Mouse (Mus musculus) cerebellum, postnatal 36 days (tissue): ENCODE data around the gene D430042O09Rik.
A peak's percentile ranks its signal among the peaks of the same experiment; 100 is the strongest.
"Not testable (repeated sequence)": the region's sequence is repeated elsewhere in the genome, so short reads cannot be mapped to it uniquely, and the experiment has no call there.

Source experiments
- DNase-seq, 2 experiments: peaks; one replicate each; pipeline ENCODE4 v3.0.0; 2021 to 2022; ENCODE audit warnings: mixed read lengths in 2 of 2

D430042O09Rik gene

GRCm38 (mm10) chr7:125707593-125708022 lies at the start of gene D430042O09Rik, which contains the start of gene Gtf3c1:
Gene D430042O09Rik, plus strand, starts transcription at chr7:125707888.
Gene Gtf3c1, minus strand, starts transcription at chr7:125707780.
- DNase-seq = peak; percentile 99 to 100

DNA sequence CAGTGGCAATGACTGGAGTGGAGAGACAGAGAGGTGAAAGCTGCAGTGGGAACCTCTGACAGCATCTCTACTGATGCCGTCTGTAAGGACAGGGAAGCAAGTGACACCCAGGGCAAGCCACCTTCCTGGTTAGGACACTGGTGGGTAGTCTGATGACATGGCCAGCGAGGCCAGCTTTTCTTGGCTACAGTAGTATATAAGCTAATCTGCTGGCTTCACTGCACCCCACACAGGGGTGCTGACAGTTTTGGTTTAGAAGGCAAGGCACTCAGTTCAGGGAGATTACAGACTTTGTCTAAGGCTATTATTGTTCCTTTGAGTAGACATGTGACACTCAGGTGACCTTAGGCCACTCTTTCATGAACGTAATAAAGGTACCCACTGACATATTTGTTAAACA lies 44.0 kb upstream of the D430042O09Rik start:
- DNase-seq = no peak

- no peak for DNase-seq
Observed at GRCm38 (mm10) chr7:125670865-125671264, 36.8 kb upstream of the D430042O09Rik start.

DNA sequence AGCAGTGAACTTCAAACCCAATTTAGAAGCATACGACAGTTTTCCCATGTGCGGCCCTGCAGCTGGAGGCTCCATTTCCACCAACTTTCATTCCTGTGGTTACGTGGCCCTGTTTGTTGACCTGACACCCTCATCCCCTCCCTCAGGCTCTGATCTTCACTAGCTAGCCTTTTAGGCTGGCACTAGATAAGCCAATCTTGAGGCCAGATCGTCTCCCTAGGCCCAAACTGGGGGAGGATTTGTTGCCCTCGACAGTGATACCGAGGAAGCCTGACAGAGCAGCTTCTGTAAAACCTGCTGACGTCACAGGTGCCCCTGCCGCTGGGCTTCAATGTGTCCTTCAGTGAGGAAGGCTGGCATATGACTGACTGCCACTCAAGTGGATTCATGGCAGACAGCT lies 36.3 kb upstream of the D430042O09Rik start:
- no peak for DNase-seq

- peak; percentile 46 to 65 for DNase-seq
Observed at GRCm38 (mm10) chr7:125674916-125675315, 32.8 kb upstream of the D430042O09Rik start.

DNA sequence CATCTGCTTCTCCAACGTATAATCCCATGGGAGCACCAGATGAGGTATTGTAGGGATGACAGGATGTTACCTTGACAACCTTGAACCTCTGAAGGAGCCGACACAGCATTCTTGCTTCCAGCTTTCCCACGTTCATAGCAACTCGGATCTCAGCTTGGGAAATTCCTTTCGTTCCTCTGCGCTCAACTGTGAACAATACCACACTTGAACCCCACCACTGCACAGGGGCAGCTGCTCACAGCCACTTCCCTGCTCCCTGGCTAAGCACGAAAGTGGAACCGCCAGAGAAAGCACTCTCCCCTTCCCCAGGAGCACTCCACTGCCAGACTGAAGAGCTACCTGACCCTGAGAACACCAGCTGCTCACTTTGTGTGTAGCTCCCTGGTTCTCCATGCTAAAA lies 28.9 kb upstream of the D430042O09Rik start:
- DNase-seq = no peak

GRCm38 (mm10) chr7:125679936-125680335 lies 27.8 kb upstream of the D430042O09Rik start:
- no peak for DNase-seq

- no peak for DNase-seq
Observed at GRCm38 (mm10) chr7:125690516-125690915, 17.2 kb upstream of the D430042O09Rik start.

- DNase-seq = no peak
Observed at GRCm38 (mm10) chr7:125694056-125694455, 13.6 kb upstream of the D430042O09Rik start.

- DNase-seq = peak; percentile 52 to 53
Observed at GRCm38 (mm10) chr7:125702791-125703190, 4.9 kb upstream of the D430042O09Rik start.

DNA sequence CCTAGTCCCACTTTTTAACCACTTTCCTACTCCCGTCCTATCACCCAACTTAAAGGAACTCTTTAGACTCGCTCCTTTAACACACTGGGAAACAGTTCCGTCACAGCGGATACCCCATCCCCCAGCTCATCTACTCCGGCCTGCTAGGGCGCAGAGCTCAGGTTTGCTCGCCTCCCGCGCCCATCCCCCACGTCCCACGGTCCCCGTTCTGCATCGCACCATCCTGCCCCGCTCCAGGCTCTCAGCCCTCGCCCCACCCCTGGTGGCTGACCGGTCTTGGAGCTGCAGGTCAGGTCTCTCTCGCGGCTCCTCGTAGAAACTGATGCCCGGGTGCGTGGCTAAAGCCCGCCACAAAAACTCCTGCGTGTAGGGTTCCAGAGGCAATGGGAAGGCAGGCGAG lies 502 bp upstream of the D430042O09Rik start:
- peak in 1 of 2 experiments; percentile 69 for DNase-seq

GRCm38 (mm10) chr7:125708100-125708499 lies 412 bp downstream of the D430042O09Rik start:
- no peak for DNase-seq

- not testable (repeated sequence) for DNase-seq
Observed at GRCm38 (mm10) chr7:125713542-125714055, 5.9 kb downstream of the D430042O09Rik start.

DNA sequence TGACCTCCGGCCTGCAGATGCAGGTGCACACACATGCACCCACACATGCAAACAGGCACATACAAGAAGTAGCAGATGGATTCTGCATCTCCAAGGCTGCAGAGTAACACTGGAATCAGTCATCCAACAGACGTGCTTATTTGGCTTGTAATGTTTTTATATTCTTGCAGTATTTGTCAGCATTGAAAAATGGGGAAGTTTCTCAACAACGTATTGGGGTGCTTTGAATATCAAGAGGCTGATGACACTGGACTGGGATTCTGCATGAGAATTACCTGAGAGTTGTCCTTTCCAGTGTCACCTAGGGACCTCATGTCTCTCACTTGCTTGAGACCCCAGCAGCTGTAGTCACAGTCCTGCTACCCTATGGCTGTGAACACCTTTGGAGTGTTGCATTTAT lies 7.1 kb downstream of the D430042O09Rik start:
- DNase-seq = no peak

- DNase-seq = no peak
Observed at GRCm38 (mm10) chr7:125716724-125717123, 9.0 kb downstream of the D430042O09Rik start.

DNA sequence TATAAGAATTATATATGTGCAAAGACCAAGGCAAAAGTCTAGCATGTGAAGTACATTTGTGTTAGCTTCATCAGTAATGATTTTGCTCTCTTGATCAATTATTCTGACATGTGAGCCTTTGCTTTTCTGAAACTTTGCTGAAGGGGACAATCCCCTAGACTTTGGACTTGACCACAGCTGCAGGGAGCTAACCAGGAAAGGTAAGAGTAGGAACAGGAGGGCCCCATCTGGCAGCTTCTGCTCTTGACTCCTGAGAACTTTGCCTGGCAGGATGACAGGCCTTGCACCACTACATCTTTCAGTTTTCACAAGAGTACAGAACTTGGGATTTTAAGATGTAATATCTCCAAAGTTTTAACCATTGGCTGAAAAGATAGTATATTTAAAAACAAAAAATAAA lies 9.9 kb downstream of the D430042O09Rik start:
- DNase-seq = no peak

- no peak for DNase-seq
Observed at GRCm38 (mm10) chr7:125720370-125720769, 12.7 kb downstream of the D430042O09Rik start.

GRCm38 (mm10) chr7:125721033-125721432 lies 13.3 kb downstream of the D430042O09Rik start:
- no peak for DNase-seq

GRCm38 (mm10) chr7:125722127-125722526 lies 14.4 kb downstream of the D430042O09Rik start:
- DNase-seq = peak in 1 of 2 experiments; percentile 22

DNA sequence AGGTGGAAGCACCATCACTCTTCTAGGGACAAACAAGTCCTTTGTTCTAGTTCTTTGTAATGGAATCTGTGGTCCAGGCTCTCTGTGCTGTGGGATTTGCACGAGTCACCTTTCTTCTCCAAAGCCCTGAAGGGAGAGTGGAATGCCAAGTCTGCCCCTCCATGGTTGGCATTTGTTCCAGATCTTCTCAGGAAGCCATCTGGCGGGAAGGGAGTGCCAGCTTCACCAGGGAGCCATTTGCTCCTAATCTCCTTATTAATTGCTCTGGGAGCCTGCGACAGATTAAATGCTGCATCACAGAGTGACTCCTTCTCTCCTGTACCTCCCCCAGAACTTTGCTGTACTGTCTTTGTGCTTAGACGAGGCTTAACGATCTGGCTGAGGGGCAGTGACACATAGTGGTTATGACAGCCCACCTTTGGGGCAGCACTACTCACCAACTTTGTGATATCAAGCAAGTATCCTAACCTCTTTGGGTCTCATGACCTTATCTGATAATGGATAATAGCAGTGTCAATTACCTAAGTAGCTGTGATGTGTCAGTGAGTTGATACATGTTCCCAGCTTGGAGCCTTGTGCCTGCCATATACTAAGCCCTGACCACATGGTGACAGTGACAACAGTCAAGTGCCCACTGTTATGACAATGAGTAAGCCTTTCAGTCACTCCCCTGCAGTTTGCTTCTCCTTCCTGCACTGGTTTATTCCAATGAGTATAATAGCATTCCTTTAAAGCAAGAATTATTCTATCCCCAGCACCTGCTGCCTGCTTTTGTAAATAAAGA lies 15.7 kb downstream of the D430042O09Rik start:
- peak; percentile 84 to 86 for DNase-seq

GRCm38 (mm10) chr7:125731679-125732078 lies 24.0 kb downstream of the D430042O09Rik start:
- DNase-seq = no peak

- DNase-seq = peak; percentile 12
Observed at GRCm38 (mm10) chr7:125733791-125734190, 26.1 kb downstream of the D430042O09Rik start.

GRCm38 (mm10) chr7:125736366-125737015 lies 28.8 kb downstream of the D430042O09Rik start:
- DNase-seq = no peak

DNA sequence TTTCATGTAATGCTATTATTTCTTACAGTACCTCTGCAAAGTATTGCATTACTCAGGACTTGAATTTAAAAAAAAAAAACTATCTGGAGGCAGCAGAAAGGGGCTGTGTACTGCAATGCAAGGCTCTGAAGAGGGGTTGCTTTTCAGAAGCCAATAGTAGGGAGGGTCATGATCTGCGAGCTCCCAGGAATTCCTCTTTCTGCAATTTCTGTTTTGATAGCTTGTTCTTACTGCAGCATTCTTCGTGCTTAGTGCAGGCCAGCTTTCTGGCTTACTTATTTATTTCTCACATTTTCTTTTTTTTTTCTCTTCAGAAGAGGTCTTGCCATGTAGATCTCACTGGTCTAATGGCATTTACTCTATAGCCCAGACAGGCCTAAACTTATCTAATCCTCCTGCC lies 32.8 kb downstream of the D430042O09Rik start:
- no peak for DNase-seq
